Mouse (Mus musculus) lung, postnatal 0 days (tissue): ENCODE results near the gene Faiml. TPM values are rescaled to one million over a fixed set of nuclear protein-coding genes. Genes with fewer than 3 reads are reported as not detected.
A peak's percentile ranks its signal among the peaks of the same experiment; 100 is the strongest.

ENCODE experiments used
- ATAC-seq: fragments of 200-750 bp; cut with Nextera tagmentation; 2 replicates; pipeline ENCODE4 v1.8.0; 2017; ENCODE audit warnings: moderate library complexity
- DNase-seq: peaks from one replicate; pipeline ENCODE4 v3.0.0-alpha.2; 2016; ENCODE audit warnings: low spot score
- H3K27ac ChIP-seq: fragments of 300-500 bp; sonication (generic); 2 replicates; pipeline ENCODE4 v1.5.1; 2014; ENCODE audit warnings: antibody characterized with exemption, mild to moderate bottlenecking, low read length, mixed read lengths
- H3K27me3 ChIP-seq: fragments of 300-500 bp; sonication (generic); replicated peaks from 2 replicates; pipeline ENCODE4 v1.6.1; 2014; ENCODE audit warnings: low read length, mixed read lengths; ENCODE audit not compliant: insufficient read depth
- H3K36me3 ChIP-seq: fragments of 300-500 bp; sonication (generic); 2 replicates; pipeline ENCODE4 v1.6.1; 2014; ENCODE audit warnings: low read length, mixed read lengths; ENCODE audit not compliant: insufficient read depth
- H3K4me1 ChIP-seq: fragments of 300-500 bp; sonication (generic); 2 replicates; pipeline ENCODE4 v1.6.1; 2014; ENCODE audit warnings: antibody characterized with exemption, low read depth, low read length, mixed read lengths; ENCODE audit not compliant: insufficient read depth
- H3K4me2 ChIP-seq: fragments of 300-500 bp; sonication (generic); replicated peaks from 2 replicates; pipeline ENCODE4 v1.6.1; 2014; ENCODE audit warnings: low read depth, mild to moderate bottlenecking, low read length, moderate library complexity, mixed read lengths
- H3K4me3 ChIP-seq: fragments of 300-500 bp; sonication (generic); 2 replicates; pipeline ENCODE4 v1.5.1; 2014; ENCODE audit warnings: low read depth, low read length
- H3K9ac ChIP-seq: fragments of 300-500 bp; sonication (generic); replicated peaks from 2 replicates; pipeline ENCODE4 v1.6.1; 2014; ENCODE audit warnings: low read depth, mild to moderate bottlenecking
- H3K9me3 ChIP-seq: fragments of 300-500 bp; sonication (generic); 2 replicates; pipeline ENCODE4 v1.6.1; 2016; ENCODE audit warnings: low read length, mixed read lengths
- CTCF ChIP-seq: IDR thresholded peaks from 2 replicates; pipeline ENCODE4 v1.5.1; 2016; ENCODE audit warnings: antibody characterized with exemption, mild to moderate bottlenecking
- EP300 ChIP-seq: IDR thresholded peaks from 2 replicates; pipeline ENCODE4 v1.6.1; 2016; ENCODE audit warnings: antibody characterized with exemption, mild to moderate bottlenecking, control low read depth
- WGBS: fragments of 180-500 bp; shearing (Covaris S2); extraction: QIAGEN DNeasy Blood & Tissue Kit; methylation state at CpG from one replicate; pipeline ENCODE4 v1.1.7; 2014; 5-methylcytosine and 5-hydroxymethylcytosine counted together
- polyA plus RNA-seq: library from polyadenylated mRNA; unstranded; fragments of >200 nt; fragmentation: Nextera tagmentation; extraction: Ambion mirVana; gene quantifications from 2 replicates; pipeline ENCODE4 v1.2.1, GENCODE M21; 2015

The Faiml gene
- polyA plus RNA-seq, 1 experiment from 2014 or later = not detected

DNA sequence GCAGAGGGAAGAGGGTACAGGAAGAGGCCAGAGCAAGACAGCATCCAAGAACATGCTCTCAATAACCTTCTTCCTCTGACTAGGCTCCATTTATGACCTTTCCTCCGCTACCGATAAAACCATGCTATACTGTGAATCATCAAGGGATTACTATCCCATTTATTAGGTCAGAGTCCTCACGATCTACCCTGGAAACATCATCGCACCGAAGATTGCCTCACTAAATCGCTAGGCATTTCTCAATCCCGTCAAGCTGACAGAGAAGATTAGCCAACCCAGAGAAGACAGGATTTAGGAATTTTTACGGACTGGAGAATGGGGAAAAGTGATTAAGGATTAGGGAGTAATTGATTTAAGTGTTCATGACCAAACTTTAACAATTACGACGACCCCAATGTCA, 1.2 kb upstream of the Faiml start:
- Histone ChIP-seq H3K27ac (no peak overlapping the region), H3K27me3 (no peaks in the 10 kb centered on the region), H3K4me3 (no peak overlapping the region), H3K9ac (no peak overlapping the region), H3K4me1 (0 out of 2 replicates have a peak, but pooled peaks cover 4% of the 10 kb centered on the region), H3K36me3 (no peaks in the 10 kb centered on the region), H3K4me2 (no peak overlapping the region), H3K9me3 (no peaks in the 10 kb centered on the region)
- WGBS = 86% methylated on average over 10 of the region's 10 CpGs
- TF ChIP-seq CTCF (no peak), EP300 (no peak)
- ATAC-seq = no peak
- no peak for DNase-seq

DNA sequence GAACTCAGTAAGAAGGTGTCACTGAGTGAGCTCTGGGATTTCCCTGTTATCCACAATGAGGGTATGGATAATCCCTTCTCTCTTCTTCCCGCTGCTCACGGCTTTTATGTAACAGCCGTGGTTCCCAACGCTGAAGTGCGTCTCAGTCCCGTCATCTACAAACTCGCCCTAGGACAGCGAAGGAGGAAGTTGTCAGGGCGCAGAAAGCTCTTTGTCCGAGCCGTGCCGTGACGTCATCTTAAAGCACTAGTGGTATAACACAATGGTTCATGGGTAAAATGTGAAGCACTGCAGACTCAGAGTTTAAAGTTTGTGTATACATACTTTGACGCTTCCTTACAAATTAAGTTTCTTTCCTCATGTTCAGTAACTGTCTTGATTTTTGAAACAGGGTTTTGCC, 7.6 kb downstream of the Faiml start:
- Histone ChIP-seq H3K36me3 (no peaks in the 10 kb centered on the region), H3K9ac (no peak overlapping the region), H3K4me3 (no peak overlapping the region), H3K27me3 (no peaks in the 10 kb centered on the region), H3K9me3 (no peaks in the 10 kb centered on the region), H3K4me1 (no peaks in the 10 kb centered on the region), H3K4me2 (no peak overlapping the region), H3K27ac (no peak overlapping the region)
- DNase-seq (no peak), ATAC-seq (no peak)
- TF ChIP-seq CTCF (no peak), EP300 (no peak)
- WGBS = 80% methylated on average over 14 of the region's 14 CpGs

DNA sequence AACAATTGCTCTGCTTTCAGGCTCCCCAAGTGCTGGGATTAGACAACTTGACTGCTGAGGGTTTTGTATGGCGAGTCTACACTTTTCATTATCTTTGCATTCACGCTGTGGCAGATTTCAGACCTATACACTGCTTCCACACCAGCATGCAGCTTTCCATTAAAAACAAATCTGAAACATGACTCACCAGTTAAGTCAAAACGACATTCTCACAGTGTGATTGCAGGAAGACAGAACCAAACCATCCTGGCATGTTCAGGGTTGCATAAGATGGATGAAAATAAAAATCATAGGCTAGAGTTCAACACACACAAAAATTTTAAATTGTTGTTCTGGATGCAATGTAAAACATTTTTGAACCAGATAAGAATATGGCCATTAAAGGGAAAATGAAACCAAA, 12.5 kb downstream of the Faiml start:
- WGBS = 67% methylated on average over 3 of the region's 3 CpGs
- H3K9ac ChIP-seq = no peak overlapping the region
- ATAC-seq (no peak), DNase-seq (no peak)
- H3K4me3 ChIP-seq = no peak overlapping the region
- H3K4me1 ChIP-seq = no peaks in the 10 kb centered on the region
- TF ChIP-seq EP300 = no peak
- no peak for TF ChIP-seq CTCF
- H3K36me3 ChIP-seq = no peaks in the 10 kb centered on the region
- H3K9me3 ChIP-seq = no peaks in the 10 kb centered on the region
- H3K27ac ChIP-seq = no peak overlapping the region
- no peak overlapping the region for H3K4me2 ChIP-seq
- H3K27me3 ChIP-seq = no peaks in the 10 kb centered on the region

DNA sequence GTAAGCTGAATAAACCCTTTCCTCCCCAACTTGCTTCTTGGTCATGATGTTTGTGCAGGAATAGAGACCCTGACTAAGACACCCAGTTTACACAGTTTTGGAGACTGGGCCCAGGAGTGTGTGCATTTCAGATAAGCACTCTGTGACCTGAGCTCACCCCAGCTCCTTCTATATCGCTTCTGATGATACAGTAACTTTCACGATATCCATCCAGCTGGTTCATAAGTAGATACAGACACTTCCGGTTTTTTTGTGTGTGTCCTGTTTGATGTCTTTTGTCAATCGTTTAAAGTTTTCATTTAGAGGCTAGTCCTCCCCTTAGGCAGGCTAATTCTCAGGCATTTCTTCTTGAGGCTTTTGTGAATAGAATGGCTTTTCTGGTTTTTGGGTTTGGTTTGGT, 15.4 kb downstream of the Faiml start:
- TF ChIP-seq CTCF (no peak), EP300 (no peak)
- no peaks in the 10 kb centered on the region for H3K27me3 ChIP-seq
- DNase-seq = no peak
- H3K4me1 ChIP-seq = no peaks in the 10 kb centered on the region
- no peaks in the 10 kb centered on the region for H3K36me3 ChIP-seq
- no peak overlapping the region for H3K27ac ChIP-seq
- WGBS = 76% methylated on average over 4 of the region's 4 CpGs
- H3K9me3 ChIP-seq = no peaks in the 10 kb centered on the region
- H3K4me2 ChIP-seq = no peak overlapping the region
- no peak overlapping the region for H3K4me3 ChIP-seq
- no peak for ATAC-seq
- H3K9ac ChIP-seq = no peak overlapping the region

DNA sequence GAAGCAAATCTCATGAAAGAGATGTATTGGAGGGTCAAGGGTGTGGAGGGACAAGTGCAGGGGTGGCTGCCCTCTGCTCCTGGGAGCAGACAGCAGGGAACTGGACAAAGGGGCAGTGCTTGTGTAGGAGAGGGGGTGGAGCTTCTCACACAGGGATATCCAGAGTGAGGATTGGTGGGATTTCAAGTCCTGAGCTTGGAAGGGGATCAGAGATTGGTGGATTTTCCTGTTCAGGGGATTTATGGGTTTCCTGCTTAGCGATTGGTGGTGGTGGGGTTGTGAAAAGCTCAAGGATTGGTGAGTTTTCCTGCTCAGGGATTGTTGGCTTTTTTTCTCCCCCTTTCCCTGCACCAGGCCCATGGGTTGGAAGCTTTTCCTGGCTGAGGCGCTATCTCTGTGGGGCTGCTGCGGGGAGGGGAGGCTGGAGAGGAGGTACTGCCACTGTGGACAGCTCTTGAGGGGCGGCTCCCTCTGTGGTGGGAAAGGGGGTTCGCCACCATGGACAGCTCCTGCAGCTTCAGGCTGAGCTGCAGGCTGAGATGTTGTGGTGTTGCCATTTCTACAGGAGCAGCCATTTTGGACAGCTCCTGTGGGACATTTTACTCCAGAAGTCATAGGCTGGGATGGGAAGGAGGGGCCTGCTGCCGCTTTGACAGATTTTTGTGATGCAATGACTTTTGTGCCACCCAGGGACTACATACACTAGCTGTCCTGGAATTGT, 18.9 kb downstream of the Faiml start:
- TF ChIP-seq CTCF (no peak; the same call in 1 of the 2 replicates), EP300 (no peak)
- ATAC-seq = peak; percentile 77

DNA sequence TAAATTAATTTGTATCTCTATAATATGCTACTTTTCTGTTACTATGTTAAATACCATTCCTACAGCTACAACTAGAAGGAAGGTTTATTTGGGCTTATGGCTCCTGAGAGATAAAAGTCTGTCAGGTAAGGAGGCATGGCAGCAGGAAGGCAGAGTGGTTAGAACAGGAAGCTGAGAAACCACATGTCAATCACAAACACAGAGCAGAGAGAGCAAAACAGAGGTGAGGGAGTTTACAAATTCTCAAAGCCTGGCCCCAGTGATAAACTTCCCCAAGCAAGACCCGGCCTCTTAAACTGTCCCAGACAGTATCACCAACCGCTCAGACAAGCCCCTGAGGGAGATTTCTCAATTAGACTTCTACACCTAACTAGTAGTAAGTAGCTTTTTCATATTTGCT, 20.9 kb downstream of the Faiml start:
- H3K27me3 ChIP-seq = no peaks in the 10 kb centered on the region
- no peaks in the 10 kb centered on the region for H3K9me3 ChIP-seq
- TF ChIP-seq EP300 = no peak
- no peak for TF ChIP-seq CTCF
- no peak overlapping the region for H3K4me3 ChIP-seq
- no peak overlapping the region for H3K9ac ChIP-seq
- no peak overlapping the region for H3K27ac ChIP-seq
- ATAC-seq (no peak), DNase-seq (no peak)
- H3K4me1 ChIP-seq = no peaks in the 10 kb centered on the region
- no peak overlapping the region for H3K4me2 ChIP-seq
- H3K36me3 ChIP-seq = no peaks in the 10 kb centered on the region
- 74% methylated on average over 2 of the region's 2 CpGs for WGBS

More for the DNA sequence above, 18.9 kb downstream of the Faiml start:
- Histone ChIP-seq H3K36me3 (no peaks in the 10 kb centered on the region), H3K9me3 (no peaks in the 10 kb centered on the region), H3K9ac (no peak overlapping the region), H3K27me3 (no peaks in the 10 kb centered on the region), H3K4me3 (no peak overlapping the region), H3K4me1 (no peaks in the 10 kb centered on the region), H3K4me2 (no peak overlapping the region), H3K27ac (no peak overlapping the region)
- DNase-seq = peak; percentile 67
- WGBS = 18% methylated on average over 6 of the region's 6 CpGs

DNA sequence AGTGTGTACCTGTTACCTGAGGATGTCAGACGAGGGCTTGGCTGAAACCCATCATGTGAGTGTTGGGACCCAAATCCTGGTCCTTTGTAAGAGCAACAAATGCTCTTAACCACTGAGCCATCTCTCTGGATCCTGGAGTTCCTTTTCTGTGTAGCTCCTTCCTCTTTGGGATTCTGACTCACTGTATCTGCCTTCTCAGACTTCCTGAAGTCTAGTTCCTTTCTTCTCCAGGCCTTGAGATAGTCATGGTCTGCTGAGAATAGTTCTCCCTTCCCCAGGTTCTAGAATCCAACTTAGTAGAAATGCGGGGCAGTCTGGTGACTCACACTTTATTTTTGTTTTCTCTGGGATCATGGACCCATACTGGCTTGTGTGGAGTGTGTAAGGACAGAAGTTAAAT, 24.4 kb downstream of the Faiml start:
- no peak for TF ChIP-seq EP300
- TF ChIP-seq CTCF = no peak
- Histone ChIP-seq H3K4me3 (no peak overlapping the region), H3K27ac (no peak overlapping the region), H3K36me3 (no peaks in the 10 kb centered on the region), H3K27me3 (no peaks in the 10 kb centered on the region), H3K4me1 (no peaks in the 10 kb centered on the region), H3K4me2 (no peak overlapping the region), H3K9me3 (no peaks in the 10 kb centered on the region), H3K9ac (no peak overlapping the region)
- WGBS = 61% methylated on average over 2 of the region's 2 CpGs
- DNase-seq (no peak), ATAC-seq (no peak)
